Mouse (Mus musculus) ovary, adult 18-20 months (tissue): ENCODE data around the gene Hoxa2.

Experiments used
- DNase-seq: peaks from one replicate; pipeline ENCODE4 v3.0.0; 2022; ENCODE audit warnings: low spot score, mixed read lengths

The Hoxa2 gene

GRCm38 (mm10) chr6:52138576-52138975, 26.1 kb downstream of the Hoxa2 start:
- DNase-seq = no peak

- no peak for DNase-seq
These were observed 26.6 kb downstream of the Hoxa2 start for GRCm38 (mm10) chr6:52137841-52138535.

GRCm38 (mm10) chr6:52123673-52124072, 41.0 kb downstream of the Hoxa2 start:
- no peak for DNase-seq

GRCm38 (mm10) chr6:52121173-52121572, 43.5 kb downstream of the Hoxa2 start:
- no peak for DNase-seq

GRCm38 (mm10) chr6:52118903-52119635, 45.6 kb downstream of the Hoxa2 start:
- DNase-seq = no peak

GRCm38 (mm10) chr6:52115899-52116298, 48.7 kb downstream of the Hoxa2 start:
- DNase-seq = no peak
